Mouse (Mus musculus) stomach, embryonic 16.5 days (tissue): ENCODE measurements at regions not wholly inside any gene's neighbourhood (a gene's known extent, or its start where the extent isn't known, plus 50 kb on each side); places are given as distances from the start of the nearest gene placed in this dataset.

Experiments used
- ATAC-seq: fragments of 200-750 bp; cut with Nextera tagmentation; 2 replicates; pipeline ENCODE4 v1.8.0; 2017; ENCODE audit warnings: moderate number of reproducible peaks, moderate TSS enrichment; ENCODE audit not compliant: insufficient read depth, low FRiP score
- H3K27ac ChIP-seq: fragments of 300-500 bp; sonication (generic); 2 replicates; pipeline ENCODE4 v1.5.1; 2014; ENCODE audit warnings: low read length
- H3K27me3 ChIP-seq: fragments of 300-500 bp; sonication (generic); 2 replicates; pipeline ENCODE4 v1.6.1; 2014; ENCODE audit warnings: low read length, control low read depth, mixed read lengths; ENCODE audit not compliant: control insufficient read depth, insufficient read depth
- H3K36me3 ChIP-seq: fragments of 300-500 bp; sonication (generic); 2 replicates; pipeline ENCODE4 v1.6.1; 2014; ENCODE audit warnings: low read length; ENCODE audit not compliant: control insufficient read depth, insufficient read depth
- H3K4me1 ChIP-seq: fragments of 300-500 bp; sonication (generic); 2 replicates; pipeline ENCODE4 v1.6.1; 2014; ENCODE audit warnings: low read length, control low read depth, mixed read lengths; ENCODE audit not compliant: control insufficient read depth, insufficient read depth
- H3K4me2 ChIP-seq: fragments of 300-500 bp; sonication (generic); 2 replicates; pipeline ENCODE4 v1.6.1; 2014; ENCODE audit warnings: low read depth, low read length, mixed read lengths
- H3K4me3 ChIP-seq: fragments of 300-500 bp; sonication (generic); replicated peaks from 2 replicates; pipeline ENCODE4 v1.5.1; 2014; ENCODE audit warnings: mild to moderate bottlenecking, low read length
- H3K9ac ChIP-seq: fragments of 300-500 bp; sonication (generic); 2 replicates; pipeline ENCODE4 v1.6.1; 2014; ENCODE audit warnings: low read length
- H3K9me3 ChIP-seq: fragments of 300-500 bp; sonication (generic); replicated peaks from 2 replicates; pipeline ENCODE4 v1.6.1; 2016; ENCODE audit warnings: low read length, control low read depth; ENCODE audit not compliant: control insufficient read depth
- WGBS: fragments of 180-500 bp; shearing (Covaris S2); extraction: QIAGEN DNeasy Blood & Tissue Kit; methylation state at CpG from one replicate; pipeline ENCODE4 v1.1.7; 2014; 5-methylcytosine and 5-hydroxymethylcytosine counted together

DNA sequence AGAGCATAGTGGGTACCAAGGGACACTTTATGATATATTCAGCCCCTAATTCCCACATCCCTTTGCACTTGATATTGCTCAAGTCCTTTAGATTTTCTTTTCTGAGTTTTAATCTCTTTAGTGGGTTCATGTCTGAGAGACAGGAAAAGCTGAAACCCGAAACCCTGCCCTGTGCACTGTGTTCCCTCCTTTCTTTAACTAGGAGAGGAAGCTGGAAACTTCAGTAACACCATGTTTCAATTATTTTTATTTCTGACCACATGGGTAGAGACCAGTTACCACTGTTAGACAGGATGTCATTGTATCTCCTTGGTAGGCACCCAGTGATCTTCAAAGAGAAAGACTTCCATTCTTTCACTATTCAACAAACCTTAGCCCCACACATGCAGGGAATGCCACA, 362.4 kb upstream of the Flrt2 start:
- H3K27ac ChIP-seq: no peak overlapping the region
- H3K36me3 ChIP-seq: no peaks in the 10 kb centered on the region
- no peaks in the 10 kb centered on the region for H3K9me3 ChIP-seq
- no peaks in the 10 kb centered on the region for H3K27me3 ChIP-seq
- no peak overlapping the region for H3K4me3 ChIP-seq
- no peaks in the 10 kb centered on the region for H3K4me1 ChIP-seq
- ATAC-seq: no peak
- 70% methylated on average over 1 of the region's 1 CpGs for WGBS
- no peak overlapping the region for H3K4me2 ChIP-seq
- no peak overlapping the region for H3K9ac ChIP-seq

DNA sequence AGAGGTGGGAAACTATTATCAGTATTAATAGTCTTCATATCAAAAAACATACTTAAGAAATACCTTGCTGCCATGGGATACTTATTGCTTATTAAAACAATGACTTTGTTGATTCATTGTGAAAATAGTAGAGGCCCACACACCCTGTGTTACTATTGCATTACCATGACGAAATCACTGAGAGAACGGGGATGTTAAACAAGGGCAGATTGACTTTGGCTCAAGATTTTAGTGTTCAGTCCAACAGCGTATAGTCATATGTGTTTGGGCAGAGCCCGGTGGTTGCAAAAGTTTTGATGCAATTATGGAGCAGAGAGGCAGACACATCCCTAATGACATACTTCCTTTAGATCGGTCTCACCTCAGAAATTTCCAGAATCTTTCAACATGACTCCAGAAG, 344.2 kb upstream of the Flrt2 start:
- Histone ChIP-seq H3K4me3 (no peak overlapping the region), H3K4me2 (no peak overlapping the region), H3K27me3 (no peaks in the 10 kb centered on the region), H3K27ac (no peak overlapping the region), H3K9ac (no peak overlapping the region), H3K9me3 (no peaks in the 10 kb centered on the region), H3K4me1 (no peaks in the 10 kb centered on the region), H3K36me3 (no peaks in the 10 kb centered on the region)
- no peak for ATAC-seq
- 83% methylated on average over 5 of the region's 5 CpGs for WGBS

DNA sequence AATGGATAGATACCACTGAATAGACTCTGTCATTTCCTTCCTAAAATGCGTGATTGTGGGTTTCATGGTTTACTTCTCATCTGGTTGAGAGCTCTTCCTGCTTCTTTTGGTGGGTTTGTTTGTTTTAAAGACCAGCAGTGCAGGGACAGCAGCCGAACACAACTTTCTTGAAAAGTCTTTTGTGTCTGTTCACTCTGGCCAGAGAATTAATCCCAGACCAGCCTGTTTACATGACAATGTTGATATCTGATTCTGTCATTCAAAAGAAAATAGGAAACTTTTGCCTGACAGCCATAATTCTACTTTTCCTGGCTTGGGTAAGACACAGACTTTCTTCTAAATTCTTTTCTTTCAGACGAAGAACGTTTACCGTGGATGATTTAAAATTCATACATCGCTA, 336.9 kb upstream of the Flrt2 start:
- no peak for ATAC-seq
- WGBS: 30% methylated on average over 6 of the region's 6 CpGs
- H3K36me3 ChIP-seq: no peaks in the 10 kb centered on the region
- H3K4me1 ChIP-seq: no peaks in the 10 kb centered on the region
- H3K27ac ChIP-seq: no peak overlapping the region
- H3K4me2 ChIP-seq: no peak overlapping the region
- H3K9me3 ChIP-seq: no peaks in the 10 kb centered on the region
- no peaks in the 10 kb centered on the region for H3K27me3 ChIP-seq
- no peak overlapping the region for H3K9ac ChIP-seq
- no peak overlapping the region for H3K4me3 ChIP-seq

DNA sequence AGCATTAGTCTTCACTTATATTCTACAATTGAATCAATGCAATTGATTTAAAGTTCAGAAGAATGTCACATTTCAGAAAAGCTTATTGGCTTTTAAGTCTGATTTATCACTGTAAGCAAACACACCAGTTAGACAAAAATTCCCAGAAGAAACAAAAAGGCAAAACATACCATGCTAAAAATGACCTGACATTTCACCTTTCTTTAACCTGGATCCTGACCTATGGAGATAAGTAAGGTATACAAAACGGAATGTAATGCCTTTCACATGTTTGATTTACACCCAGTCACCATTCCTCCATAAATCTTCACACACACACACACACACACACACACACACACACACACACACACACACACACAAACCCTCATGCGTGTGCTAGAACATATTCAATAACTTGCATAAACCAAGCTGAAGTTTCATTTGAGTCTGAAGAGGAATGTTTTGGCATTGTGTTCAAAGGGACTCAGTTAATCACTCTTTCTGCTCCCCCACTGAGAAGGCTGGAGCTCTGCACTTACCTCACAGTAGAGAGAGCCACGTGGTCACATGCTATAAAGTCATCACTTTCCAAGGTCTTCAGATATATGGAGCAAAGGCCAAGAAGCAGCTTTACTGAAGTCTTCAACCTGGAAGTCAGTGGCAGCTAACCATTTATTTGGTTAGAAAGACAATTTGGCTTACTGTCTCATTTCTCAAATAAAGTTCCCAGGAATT, 307.6 kb upstream of the Flrt2 start:
- H3K36me3 ChIP-seq: no peaks in the 10 kb centered on the region
- no peaks in the 10 kb centered on the region for H3K9me3 ChIP-seq
- H3K4me2 ChIP-seq: no peak overlapping the region
- no peak overlapping the region for H3K9ac ChIP-seq
- H3K4me3 ChIP-seq: no peak overlapping the region
- 21% methylated on average over 3 of the region's 3 CpGs for WGBS
- no peak for ATAC-seq
- H3K27ac ChIP-seq: no peak overlapping the region
- no peaks in the 10 kb centered on the region for H3K27me3 ChIP-seq
- H3K4me1 ChIP-seq: no peaks in the 10 kb centered on the region

DNA sequence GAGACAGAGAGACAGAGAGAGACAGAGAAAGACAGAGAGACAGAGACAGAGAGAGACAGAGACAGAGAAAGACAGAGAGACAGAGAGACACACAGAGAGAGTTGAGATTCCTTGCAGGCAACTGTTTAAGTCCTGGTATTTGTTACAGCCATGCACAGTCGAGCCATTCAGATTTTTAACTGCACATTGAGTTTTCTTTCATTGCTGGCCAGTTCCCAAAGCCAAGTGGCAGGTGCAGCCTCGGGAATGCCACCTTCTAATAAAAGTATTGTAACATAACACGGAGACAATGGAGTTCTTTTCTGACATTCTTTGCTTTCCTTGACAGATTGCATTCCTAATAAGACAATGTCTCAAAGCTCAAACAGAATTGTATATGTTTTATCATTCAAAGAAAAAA, 306.3 kb upstream of the Flrt2 start:
- H3K9me3 ChIP-seq: no peaks in the 10 kb centered on the region
- 33% methylated on average over 3 of the region's 3 CpGs for WGBS
- H3K4me1 ChIP-seq: no peaks in the 10 kb centered on the region
- no peaks in the 10 kb centered on the region for H3K36me3 ChIP-seq
- H3K27ac ChIP-seq: no peak overlapping the region
- H3K9ac ChIP-seq: no peak overlapping the region
- no peaks in the 10 kb centered on the region for H3K27me3 ChIP-seq
- ATAC-seq: no peak
- no peak overlapping the region for H3K4me2 ChIP-seq
- H3K4me3 ChIP-seq: no peak overlapping the region

GRCm38 (mm10) chr12:95388185-95388584, 303.8 kb upstream of the Flrt2 start:
- H3K27me3 ChIP-seq: no peaks in the 10 kb centered on the region
- no peaks in the 10 kb centered on the region for H3K4me1 ChIP-seq
- WGBS: 85% methylated on average over 2 of the region's 2 CpGs
- H3K36me3 ChIP-seq: no peaks in the 10 kb centered on the region
- H3K9me3 ChIP-seq: no peaks in the 10 kb centered on the region
- no peak for ATAC-seq
- H3K4me3 ChIP-seq: no peak overlapping the region
- H3K4me2 ChIP-seq: no peak overlapping the region
- no peak overlapping the region for H3K27ac ChIP-seq
- no peak overlapping the region for H3K9ac ChIP-seq

DNA sequence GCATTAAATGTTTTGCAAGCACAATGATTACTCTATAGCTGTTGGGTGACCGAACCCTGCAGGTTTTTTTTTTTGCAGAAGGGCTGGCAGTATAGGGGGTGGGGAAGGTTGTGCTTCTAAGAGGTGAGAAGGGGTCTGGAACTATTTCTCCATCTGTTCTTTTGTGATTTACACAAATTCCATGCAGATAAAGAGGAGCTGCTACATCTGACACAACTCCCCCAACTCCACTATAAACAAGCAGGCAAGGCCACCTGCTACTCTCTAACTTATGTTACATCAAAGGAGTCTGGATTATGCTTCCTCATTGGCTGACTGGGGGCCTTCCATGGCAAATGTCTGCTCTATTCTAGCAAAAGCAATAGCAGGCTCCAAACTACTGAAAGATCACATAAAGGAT, 299.2 kb upstream of the Flrt2 start:
- H3K27me3 ChIP-seq: no peaks in the 10 kb centered on the region
- H3K27ac ChIP-seq: no peak overlapping the region
- no peak for ATAC-seq
- no peaks in the 10 kb centered on the region for H3K4me1 ChIP-seq
- WGBS: 37% methylated on average over 1 of the region's 1 CpGs
- no peaks in the 10 kb centered on the region for H3K9me3 ChIP-seq
- no peak overlapping the region for H3K4me3 ChIP-seq
- no peaks in the 10 kb centered on the region for H3K36me3 ChIP-seq
- H3K4me2 ChIP-seq: no peak overlapping the region
- no peak overlapping the region for H3K9ac ChIP-seq

GRCm38 (mm10) chr12:95394991-95395530, 297.0 kb upstream of the Flrt2 start:
- WGBS: 67% methylated on average over 2 of the region's 2 CpGs
- Histone ChIP-seq H3K4me3 (no peak overlapping the region), H3K27ac (no peak overlapping the region), H3K4me1 (no peaks in the 10 kb centered on the region), H3K36me3 (no peaks in the 10 kb centered on the region), H3K4me2 (no peak overlapping the region), H3K9ac (no peak overlapping the region), H3K27me3 (no peaks in the 10 kb centered on the region), H3K9me3 (no peaks in the 10 kb centered on the region)
- ATAC-seq: no peak

- Histone ChIP-seq H3K4me1 (no peaks in the 10 kb centered on the region), H3K9ac (no peak overlapping the region), H3K36me3 (no peaks in the 10 kb centered on the region), H3K4me3 (no peak overlapping the region), H3K27me3 (no peaks in the 10 kb centered on the region), H3K4me2 (no peak overlapping the region), H3K9me3 (no peaks in the 10 kb centered on the region), H3K27ac (no peak overlapping the region)
- no peak for ATAC-seq
- 81% methylated on average over 3 of the region's 3 CpGs for WGBS
These were observed 271.2 kb upstream of the Flrt2 start for GRCm38 (mm10) chr12:95420861-95421260.
